Mouse (Mus musculus) lung, embryonic 14.5 days (tissue): ENCODE results near the gene Riox1. TPM values are rescaled to one million over a fixed set of nuclear protein-coding genes. Genes with fewer than 3 reads are reported as not detected.

Source experiments
- ATAC-seq: fragments of 200-750 bp; cut with Nextera tagmentation; 2 replicates; pipeline ENCODE4 v1.8.0; 2017; ENCODE audit warnings: mild to moderate bottlenecking, moderate TSS enrichment, moderate library complexity; ENCODE audit not compliant: insufficient read depth
- DNase-seq: peaks from one replicate; pipeline ENCODE4 v3.0.0-alpha.2; 2015
- H3K27ac ChIP-seq: fragments of 300-500 bp; sonication (generic); 2 replicates; pipeline ENCODE4 v1.5.1; 2014; ENCODE audit warnings: low read depth, mild to moderate bottlenecking, moderate library complexity
- H3K27me3 ChIP-seq: fragments of 300-500 bp; sonication (generic); 2 replicates; pipeline ENCODE4 v1.6.1; 2014; ENCODE audit warnings: low read length, control low read depth; ENCODE audit not compliant: insufficient read depth
- H3K36me3 ChIP-seq: fragments of 300-500 bp; sonication (generic); 2 replicates; pipeline ENCODE4 v1.6.1; 2014; ENCODE audit warnings: control low read depth; ENCODE audit not compliant: insufficient read depth
- H3K4me1 ChIP-seq: fragments of 300-500 bp; sonication (generic); 2 replicates; pipeline ENCODE4 v1.6.1; 2014; ENCODE audit warnings: antibody characterized with exemption, control low read depth; ENCODE audit not compliant: insufficient read depth
- H3K4me2 ChIP-seq: fragments of 300-500 bp; sonication (generic); 2 replicates; pipeline ENCODE4 v1.6.1; 2014; ENCODE audit warnings: mild to moderate bottlenecking
- H3K4me3 ChIP-seq: fragments of 300-500 bp; sonication (generic); 2 replicates; pipeline ENCODE4 v1.5.1; 2014; ENCODE audit warnings: low read depth, low read length
- H3K9ac ChIP-seq: fragments of 300-500 bp; sonication (generic); 2 replicates; pipeline ENCODE4 v1.6.1; 2014
- H3K9me3 ChIP-seq: fragments of 300-500 bp; sonication (generic); 2 replicates; pipeline ENCODE4 v1.6.1; 2016; ENCODE audit warnings: low read depth, low read length, control low read depth
- CTCF ChIP-seq: IDR thresholded peaks from 2 replicates; pipeline ENCODE4 v1.5.1; 2016; ENCODE audit warnings: antibody characterized with exemption, low read depth
- WGBS: fragments of 180-500 bp; shearing (Covaris S2); extraction: QIAGEN DNeasy Blood & Tissue Kit; methylation state at CpG from one replicate; pipeline ENCODE4 v1.1.7; 2014; 5-methylcytosine and 5-hydroxymethylcytosine counted together
- polyA plus RNA-seq: library from polyadenylated mRNA; unstranded; fragments of >200 nt; fragmentation: Nextera tagmentation; extraction: Ambion mirVana; gene quantifications from 2 replicates; pipeline ENCODE4 v1.2.1, GENCODE M21; 2014

The Riox1 gene
- 18.6 and 20.1 TPM in 2 replicates for polyA plus RNA-seq

DNA sequence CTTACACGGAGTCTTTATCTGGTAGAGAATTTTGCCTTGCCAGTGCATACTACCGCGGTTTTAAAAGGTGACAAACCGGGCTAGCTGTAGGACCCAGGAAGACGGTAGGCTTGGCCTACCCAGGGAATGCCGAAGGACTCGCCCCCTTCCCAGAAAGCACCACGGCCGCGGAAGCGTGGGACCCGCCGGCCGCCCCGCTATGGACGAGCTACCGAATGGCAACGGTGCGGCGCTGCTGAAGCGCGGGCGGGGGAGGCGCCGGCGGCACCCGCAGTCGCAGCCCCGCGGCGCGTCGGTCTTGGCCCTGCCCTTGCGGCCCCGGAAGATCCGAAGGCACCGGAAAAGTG is at the start of gene Riox1:
Gene Riox1, plus strand, starts transcription at position 116 of the 347 bp plus-strand sequence.
- peak within 1 kb of the TSS; percentile 91 for H3K4me3 ChIP-seq
- DNase-seq: peak; percentile 93
- H3K4me1 ChIP-seq: peaks cover 12% of the 10 kb centered on the region
- peaks cover 24% of the 10 kb centered on the region for H3K36me3 ChIP-seq
- ATAC-seq: peak; percentile 96
- peak within 1 kb of the TSS; percentile 75; the same call in 1 of the 2 replicates for H3K27ac ChIP-seq
- H3K9ac ChIP-seq: peak within 1 kb of the TSS; percentile 79
- WGBS: under 1% methylated on average over 33 of the region's 37 CpGs
- H3K9me3 ChIP-seq: no peaks in the 10 kb centered on the region
- no peaks in the 10 kb centered on the region for H3K27me3 ChIP-seq
- peak within 1 kb of the TSS; percentile 98 for H3K4me2 ChIP-seq
- no peak for TF ChIP-seq CTCF

DNA sequence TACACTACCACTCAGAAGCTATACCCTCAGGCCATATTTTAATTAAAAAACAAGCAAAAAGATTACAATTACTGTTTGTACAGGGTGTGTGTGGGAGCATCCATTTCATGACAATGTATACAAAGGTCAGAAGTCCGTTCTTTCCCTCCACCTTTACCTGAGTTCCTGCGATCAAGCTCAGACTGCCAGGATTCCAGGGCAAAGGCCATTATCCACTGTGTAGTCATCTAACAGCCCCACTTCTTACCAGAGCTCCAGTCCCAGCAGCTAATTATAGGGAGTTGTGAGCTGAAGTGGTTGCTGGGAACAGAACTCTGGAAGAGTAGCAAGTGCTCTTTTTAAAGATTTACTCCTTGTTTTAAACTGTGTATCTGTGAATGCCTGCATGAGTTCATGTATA is 40.0 kb upstream of the Riox1 start:
- H3K4me3 ChIP-seq: no peak overlapping the region
- DNase-seq: no peak
- H3K27me3 ChIP-seq: no peaks in the 10 kb centered on the region
- no peak overlapping the region for H3K27ac ChIP-seq
- H3K9me3 ChIP-seq: no peaks in the 10 kb centered on the region
- ATAC-seq: no peak
- no peak for TF ChIP-seq CTCF
- WGBS: 83% methylated on average over 2 of the region's 2 CpGs
- H3K4me2 ChIP-seq: no peak overlapping the region
- H3K36me3 ChIP-seq: no peaks in the 10 kb centered on the region
- H3K4me1 ChIP-seq: no peaks in the 10 kb centered on the region
- H3K9ac ChIP-seq: no peak overlapping the region

DNA sequence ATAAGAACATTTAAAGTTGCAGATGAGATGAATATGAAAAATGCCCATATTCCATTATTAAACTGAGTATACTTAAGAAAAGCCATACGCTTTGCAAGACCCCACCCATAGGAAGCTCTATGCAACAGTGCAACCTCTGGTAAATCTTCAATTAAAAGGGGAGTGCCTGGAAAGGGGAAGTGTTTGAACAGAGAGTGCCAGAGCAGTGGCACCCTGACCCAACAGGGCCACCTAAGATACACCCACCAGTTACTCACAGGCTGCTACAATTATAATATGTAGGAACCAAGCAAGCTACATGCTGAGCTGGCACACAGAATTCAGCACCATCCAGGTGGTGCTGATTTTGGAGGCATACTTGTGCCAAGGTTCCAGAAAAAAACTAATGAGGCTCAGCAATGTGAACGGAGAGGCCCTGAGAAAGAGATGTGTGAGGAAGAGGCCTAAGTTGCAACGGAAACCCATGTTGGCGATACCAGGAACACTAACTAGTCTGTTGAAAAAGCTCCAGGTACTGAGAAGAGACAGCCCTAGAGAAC is 36.1 kb upstream of the Riox1 start:
- ATAC-seq: no peak
- no peak for TF ChIP-seq CTCF
- Histone ChIP-seq H3K9me3 (no peaks in the 10 kb centered on the region), H3K9ac (no peak overlapping the region), H3K27me3 (no peaks in the 10 kb centered on the region), H3K4me1 (no peaks in the 10 kb centered on the region), H3K4me3 (no peak overlapping the region), H3K4me2 (no peak overlapping the region), H3K27ac (no peak overlapping the region), H3K36me3 (0 out of 2 replicates have a peak, but pooled peaks cover 5% of the 10 kb centered on the region)
- 91% methylated on average over 4 of the region's 4 CpGs for WGBS
- no peak for DNase-seq

DNA sequence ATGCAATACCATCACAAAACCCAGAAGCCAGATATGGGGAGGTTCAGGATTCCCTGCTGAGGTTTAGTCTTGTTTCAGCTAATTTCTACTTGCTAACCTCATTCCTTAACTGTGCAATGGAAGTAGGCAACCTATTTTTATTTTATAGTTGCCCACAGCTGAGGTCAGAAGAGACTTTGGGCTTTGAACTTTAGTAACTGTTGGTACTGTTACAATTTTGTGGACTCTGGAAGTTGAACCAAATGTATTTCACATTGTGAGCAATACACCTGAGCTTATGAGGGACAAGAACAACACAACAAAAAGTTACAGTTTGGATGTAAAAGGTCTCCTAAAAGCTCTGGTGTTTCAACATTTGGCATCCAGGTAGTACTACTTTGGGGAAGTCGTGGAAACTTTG is 35.6 kb upstream of the Riox1 start:
- no peaks in the 10 kb centered on the region for H3K27me3 ChIP-seq

DNA sequence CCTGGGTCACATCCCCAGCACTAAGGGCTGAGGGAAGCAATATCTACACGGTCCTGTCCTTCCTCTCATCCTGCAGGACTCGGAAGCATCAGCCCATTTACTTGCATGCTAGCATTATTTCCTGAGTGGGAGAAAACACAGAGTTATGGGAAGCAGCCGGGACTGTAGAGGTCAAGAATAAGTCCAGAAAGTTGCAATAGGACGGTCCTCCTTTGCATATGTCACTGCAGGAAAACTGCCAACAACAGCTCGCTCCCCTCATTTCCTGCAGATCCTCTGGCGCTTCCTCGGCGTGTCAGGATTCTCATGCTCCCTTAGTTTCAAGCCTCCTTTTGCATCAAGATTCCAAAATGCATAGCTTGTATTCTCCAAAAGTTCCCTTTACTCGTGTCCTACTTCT is 33.5 kb upstream of the Riox1 start:
- H3K36me3 ChIP-seq: 0 out of 2 replicates have a peak, but pooled peaks cover 5% of the 10 kb centered on the region
- WGBS: 50% methylated on average over 9 of the region's 9 CpGs
- no peaks in the 10 kb centered on the region for H3K27me3 ChIP-seq
- no peaks in the 10 kb centered on the region for H3K9me3 ChIP-seq
- H3K4me2 ChIP-seq: no peak overlapping the region
- no peak overlapping the region for H3K4me3 ChIP-seq
- no peak for TF ChIP-seq CTCF
- ATAC-seq (no peak), DNase-seq (peak; percentile 82)
- H3K27ac ChIP-seq: no peak overlapping the region
- no peak overlapping the region for H3K9ac ChIP-seq
- H3K4me1 ChIP-seq: peaks cover 7% of the 10 kb centered on the region

More for the DNA sequence above, 35.6 kb upstream of the Riox1 start:
- ATAC-seq (no peak), DNase-seq (no peak)
- Histone ChIP-seq H3K9me3 (no peaks in the 10 kb centered on the region), H3K4me1 (no peaks in the 10 kb centered on the region), H3K4me3 (no peak overlapping the region), H3K4me2 (no peak overlapping the region), H3K9ac (no peak overlapping the region), H3K36me3 (0 out of 2 replicates have a peak, but pooled peaks cover 5% of the 10 kb centered on the region), H3K27ac (no peak overlapping the region)
- TF ChIP-seq CTCF: no peak
- WGBS: 84% methylated on average over 1 of the region's 1 CpGs

DNA sequence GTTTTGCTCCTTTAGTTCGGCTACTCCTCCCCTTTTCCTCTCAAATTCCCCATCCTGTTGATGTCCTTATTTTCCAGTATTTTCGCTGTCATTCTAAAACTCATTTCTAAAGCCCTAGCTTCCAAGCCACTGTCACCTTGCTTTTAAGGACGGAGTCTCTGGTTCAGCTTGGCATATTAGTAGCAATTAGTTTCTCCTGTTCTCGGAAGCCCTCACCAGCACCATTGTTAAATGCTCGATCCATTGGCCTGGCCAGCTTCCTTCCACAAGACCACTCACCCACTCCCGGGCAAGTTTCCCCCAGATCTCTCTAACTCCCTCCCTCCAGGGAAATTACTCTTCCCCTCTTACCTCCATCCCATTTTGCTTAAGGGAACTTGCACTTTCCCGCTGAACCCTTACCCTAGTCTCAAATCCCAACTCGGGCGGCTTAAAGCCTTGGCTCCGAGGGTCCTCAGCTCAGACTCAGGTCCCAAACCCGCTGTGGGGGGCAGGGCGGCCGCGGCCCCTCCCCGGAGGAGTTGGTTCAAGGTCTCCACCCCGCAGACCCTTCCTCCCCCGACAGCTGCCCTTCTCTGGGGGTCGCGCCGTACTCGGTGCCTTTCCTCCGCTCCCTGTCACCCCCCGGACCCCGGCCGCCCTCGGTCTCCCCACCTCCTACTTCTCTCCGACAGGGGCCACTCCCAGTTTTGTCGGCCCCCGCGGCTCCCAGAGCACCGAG is 29.5 kb upstream of the Riox1 start:
- ATAC-seq: no peak
- DNase-seq: peak; percentile 31
- no peak for TF ChIP-seq CTCF

More for the DNA sequence above, 29.5 kb upstream of the Riox1 start:
- peak overlapping the region; percentile 86 for H3K4me2 ChIP-seq
- no peaks in the 10 kb centered on the region for H3K9me3 ChIP-seq
- peaks cover 11% of the 10 kb centered on the region for H3K4me1 ChIP-seq
- 0 out of 2 replicates have a peak, but pooled peaks cover 5% of the 10 kb centered on the region for H3K36me3 ChIP-seq
- H3K27me3 ChIP-seq: no peaks in the 10 kb centered on the region
- 1% methylated on average over 31 of the region's 31 CpGs for WGBS
- peak overlapping the region; percentile 88 for H3K9ac ChIP-seq
- H3K4me3 ChIP-seq: peak overlapping the region; percentile 96
- peak overlapping the region; percentile 93 for H3K27ac ChIP-seq
